Mouse (Mus musculus) lung, postnatal 0 days (tissue): ENCODE data around the gene 6030408B16Rik. TPM values are rescaled to one million over a fixed set of nuclear protein-coding genes. Genes with fewer than 3 reads are reported as not detected.
A peak's percentile ranks its signal among the peaks of the same experiment; 100 is the strongest.

Experiments
- ATAC-seq: fragments of 200-750 bp; cut with Nextera tagmentation; 2 replicates; pipeline ENCODE4 v1.8.0; 2017; ENCODE audit warnings: moderate library complexity
- DNase-seq: peaks from one replicate; pipeline ENCODE4 v3.0.0-alpha.2; 2016; ENCODE audit warnings: low spot score
- H3K27ac ChIP-seq: fragments of 300-500 bp; sonication (generic); 2 replicates; pipeline ENCODE4 v1.5.1; 2014; ENCODE audit warnings: antibody characterized with exemption, mild to moderate bottlenecking, low read length, mixed read lengths
- H3K27me3 ChIP-seq: fragments of 300-500 bp; sonication (generic); replicated peaks from 2 replicates; pipeline ENCODE4 v1.6.1; 2014; ENCODE audit warnings: low read length, mixed read lengths; ENCODE audit not compliant: insufficient read depth
- H3K36me3 ChIP-seq: fragments of 300-500 bp; sonication (generic); 2 replicates; pipeline ENCODE4 v1.6.1; 2014; ENCODE audit warnings: low read length, mixed read lengths; ENCODE audit not compliant: insufficient read depth
- H3K4me1 ChIP-seq: fragments of 300-500 bp; sonication (generic); 2 replicates; pipeline ENCODE4 v1.6.1; 2014; ENCODE audit warnings: antibody characterized with exemption, low read depth, low read length, mixed read lengths; ENCODE audit not compliant: insufficient read depth
- H3K4me2 ChIP-seq: fragments of 300-500 bp; sonication (generic); replicated peaks from 2 replicates; pipeline ENCODE4 v1.6.1; 2014; ENCODE audit warnings: low read depth, mild to moderate bottlenecking, low read length, moderate library complexity, mixed read lengths
- H3K4me3 ChIP-seq: fragments of 300-500 bp; sonication (generic); 2 replicates; pipeline ENCODE4 v1.5.1; 2014; ENCODE audit warnings: low read depth, low read length
- H3K9ac ChIP-seq: fragments of 300-500 bp; sonication (generic); replicated peaks from 2 replicates; pipeline ENCODE4 v1.6.1; 2014; ENCODE audit warnings: low read depth, mild to moderate bottlenecking
- H3K9me3 ChIP-seq: fragments of 300-500 bp; sonication (generic); 2 replicates; pipeline ENCODE4 v1.6.1; 2016; ENCODE audit warnings: low read length, mixed read lengths
- CTCF ChIP-seq: IDR thresholded peaks from 2 replicates; pipeline ENCODE4 v1.5.1; 2016; ENCODE audit warnings: antibody characterized with exemption, mild to moderate bottlenecking
- EP300 ChIP-seq: IDR thresholded peaks from 2 replicates; pipeline ENCODE4 v1.6.1; 2016; ENCODE audit warnings: antibody characterized with exemption, mild to moderate bottlenecking, control low read depth
- WGBS: fragments of 180-500 bp; shearing (Covaris S2); extraction: QIAGEN DNeasy Blood & Tissue Kit; methylation state at CpG from one replicate; pipeline ENCODE4 v1.1.7; 2014; 5-methylcytosine and 5-hydroxymethylcytosine counted together
- polyA plus RNA-seq: library from polyadenylated mRNA; unstranded; fragments of >200 nt; fragmentation: Nextera tagmentation; extraction: Ambion mirVana; gene quantifications from 2 replicates; pipeline ENCODE4 v1.2.1, GENCODE M21; 2015

6030408B16Rik gene
- polyA plus RNA-seq, 1 experiment from 2014 or later: 74.9 TPM

- under 1% methylated on average over 60 of the region's 61 CpGs for WGBS
- Histone ChIP-seq H3K4me1 (peaks cover 9% of the 10 kb centered on the region), H3K36me3 (peaks cover 26% of the 10 kb centered on the region), H3K9ac (peak within 1 kb of the TSS; percentile 70), H3K4me2 (peak within 1 kb of the TSS; percentile 98), H3K9me3 (no peaks in the 10 kb centered on the region), H3K4me3 (peak within 1 kb of the TSS; percentile 71), H3K27me3 (no peaks in the 10 kb centered on the region), H3K27ac (peak within 1 kb of the TSS; percentile 81)
- DNase-seq (peak; percentile 93), ATAC-seq (peak; percentile 95)
- TF ChIP-seq EP300: peak; percentile 82
- peak; percentile 98 for TF ChIP-seq CTCF
These were observed 8.9 kb upstream of the 6030408B16Rik start, which contains the start of gene Atg101 for GRCm38 (mm10) chr15:101283911-101284750. TSS of gene Atg101 (plus strand) at chr15:101284272.

GRCm38 (mm10) chr15:101286129-101286770, 6.8 kb upstream of the 6030408B16Rik start:
- TF ChIP-seq CTCF (peak; percentile 77), EP300 (no peak)
- ATAC-seq: no peak
- peaks cover 38% of the 10 kb centered on the region for H3K36me3 ChIP-seq
- peak; percentile 49 for DNase-seq
- H3K4me3 ChIP-seq: no peak overlapping the region
- no peak overlapping the region for H3K27ac ChIP-seq
- no peak overlapping the region for H3K9ac ChIP-seq
- peaks cover 9% of the 10 kb centered on the region for H3K4me1 ChIP-seq
- 65% methylated on average over 9 of the region's 9 CpGs for WGBS
- H3K9me3 ChIP-seq: no peaks in the 10 kb centered on the region
- H3K27me3 ChIP-seq: no peaks in the 10 kb centered on the region
- no peak overlapping the region for H3K4me2 ChIP-seq

GRCm38 (mm10) chr15:101287361-101287760, 5.7 kb upstream of the 6030408B16Rik start:
- no peak overlapping the region for H3K4me3 ChIP-seq
- TF ChIP-seq CTCF (no peak), EP300 (no peak)
- no peaks in the 10 kb centered on the region for H3K9me3 ChIP-seq
- no peak for DNase-seq
- H3K4me2 ChIP-seq: no peak overlapping the region
- ATAC-seq: no peak
- no peak overlapping the region for H3K9ac ChIP-seq
- H3K36me3 ChIP-seq: peaks cover 38% of the 10 kb centered on the region
- peaks cover 9% of the 10 kb centered on the region for H3K4me1 ChIP-seq
- no peak overlapping the region for H3K27ac ChIP-seq
- 79% methylated on average over 6 of the region's 6 CpGs for WGBS
- no peaks in the 10 kb centered on the region for H3K27me3 ChIP-seq

GRCm38 (mm10) chr15:101290354-101290753, 2.7 kb upstream of the 6030408B16Rik start:
- Histone ChIP-seq H3K27ac (no peak overlapping the region), H3K4me2 (no peak overlapping the region), H3K36me3 (peaks cover 38% of the 10 kb centered on the region), H3K9ac (no peak overlapping the region), H3K4me3 (no peak overlapping the region), H3K9me3 (no peaks in the 10 kb centered on the region), H3K27me3 (no peaks in the 10 kb centered on the region), H3K4me1 (0 out of 2 replicates have a peak, but pooled peaks cover 1% of the 10 kb centered on the region)
- DNase-seq (no peak), ATAC-seq (no peak)
- WGBS: 93% methylated on average over 15 of the region's 15 CpGs
- TF ChIP-seq EP300: no peak
- no peak for TF ChIP-seq CTCF

- no peak overlapping the region for H3K27ac ChIP-seq
- 62% methylated on average over 3 of the region's 3 CpGs for WGBS
- H3K36me3 ChIP-seq: peaks cover 32% of the 10 kb centered on the region
- H3K4me2 ChIP-seq: no peak overlapping the region
- H3K9ac ChIP-seq: no peak overlapping the region
- no peak for TF ChIP-seq EP300
- no peak for TF ChIP-seq CTCF
- ATAC-seq: no peak
- no peaks in the 10 kb centered on the region for H3K9me3 ChIP-seq
- DNase-seq: peak; percentile 44
- H3K4me1 ChIP-seq: no peaks in the 10 kb centered on the region
- H3K27me3 ChIP-seq: no peaks in the 10 kb centered on the region
- H3K4me3 ChIP-seq: no peak overlapping the region
These were observed 1.0 kb upstream of the 6030408B16Rik start for GRCm38 (mm10) chr15:101292012-101292411.

GRCm38 (mm10) chr15:101294028-101294894, 1.2 kb downstream of the 6030408B16Rik start:
- H3K9ac ChIP-seq: peak overlapping the region; percentile 44
- 35% methylated on average over 16 of the region's 16 CpGs for WGBS
- H3K27me3 ChIP-seq: no peaks in the 10 kb centered on the region
- peak overlapping the region; percentile 87 for H3K27ac ChIP-seq
- DNase-seq (peak; percentile 89), ATAC-seq (peak; percentile 68)
- H3K36me3 ChIP-seq: peaks cover 11% of the 10 kb centered on the region
- peak overlapping the region; percentile 44 for H3K4me2 ChIP-seq
- no peaks in the 10 kb centered on the region for H3K9me3 ChIP-seq
- H3K4me3 ChIP-seq: peak overlapping the region; percentile 33
- H3K4me1 ChIP-seq: no peaks in the 10 kb centered on the region
- TF ChIP-seq EP300 (no peak), CTCF (no peak)
